Mouse (Mus musculus): ENCODE data around the gene Tvp23a.

DNA sequence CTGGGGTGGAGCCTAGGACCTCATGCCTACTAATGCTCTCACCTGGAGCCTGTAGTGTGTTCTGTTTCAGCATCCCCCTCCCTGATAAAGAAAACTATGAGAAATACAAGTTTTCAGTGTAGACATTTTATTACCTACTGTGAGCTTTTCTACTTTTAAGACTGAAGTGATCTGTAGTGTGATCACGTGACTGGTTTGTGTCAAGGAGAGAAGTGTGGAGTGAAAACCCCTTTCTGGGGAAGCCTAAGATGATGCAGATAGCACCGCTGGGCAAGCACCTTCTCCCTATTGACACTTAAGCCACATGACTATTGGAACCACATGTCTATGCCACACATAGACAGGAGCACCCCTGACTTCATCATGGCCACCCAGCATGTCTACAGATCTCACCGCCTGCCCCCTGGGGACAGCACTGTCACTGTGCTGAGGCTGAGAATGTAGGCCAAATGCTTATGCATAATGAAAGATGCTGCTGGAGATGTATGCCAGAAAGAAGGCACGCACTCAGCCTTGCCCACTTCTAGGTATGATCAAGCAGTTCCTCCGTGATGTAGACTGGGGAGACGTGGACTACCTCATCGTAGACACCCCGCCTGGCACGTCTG is 26.6 kb downstream of the Tvp23a start:
- TF ChIP-seq POLR2A (IDR thresholded peaks at IDR 0.05; ENCODE audit: insufficient read depth, low read depth, low read length) = no peak
- no peak for TF ChIP-seq CTCF (IDR thresholded peaks at IDR 0.05; ENCODE audit: insufficient read depth, low read depth, low read length)

Data from olfactory bulb, adult 2 months (tissue).